Mouse (Mus musculus) kidney, postnatal 10 days (tissue): ENCODE data around the gene Trio.

Experiments used
- DNase-seq: peaks from one replicate; pipeline ENCODE4 v3.0.0; 2021; ENCODE audit warnings: mixed read lengths

Trio gene

DNA sequence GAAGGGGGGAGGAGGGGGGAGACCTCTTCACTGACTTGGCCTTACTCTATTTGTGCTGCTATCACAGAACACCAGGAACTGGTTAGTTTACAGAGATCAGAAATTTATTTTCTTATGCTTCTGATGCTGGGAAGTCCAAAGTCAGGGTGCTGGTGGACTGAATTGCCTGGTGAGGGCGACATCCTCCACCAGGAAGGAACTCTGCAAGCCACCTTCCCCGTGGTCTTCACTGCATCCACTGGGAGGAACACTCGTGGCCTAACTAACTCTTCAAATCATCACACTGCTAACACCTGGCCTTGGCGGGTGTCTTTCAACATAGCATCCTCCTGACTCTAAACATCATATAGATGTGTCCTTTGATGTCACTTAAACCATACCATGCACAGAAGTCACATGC lies 109.4 kb downstream of the Trio start:
- no peak for DNase-seq

- DNase-seq, result no peak
Measured at GRCm38 (mm10) chr15:27913013-27913412, 112.6 kb downstream of the Trio start.

- DNase-seq, result no peak
Measured at GRCm38 (mm10) chr15:27911196-27911595, 114.5 kb downstream of the Trio start.

DNA sequence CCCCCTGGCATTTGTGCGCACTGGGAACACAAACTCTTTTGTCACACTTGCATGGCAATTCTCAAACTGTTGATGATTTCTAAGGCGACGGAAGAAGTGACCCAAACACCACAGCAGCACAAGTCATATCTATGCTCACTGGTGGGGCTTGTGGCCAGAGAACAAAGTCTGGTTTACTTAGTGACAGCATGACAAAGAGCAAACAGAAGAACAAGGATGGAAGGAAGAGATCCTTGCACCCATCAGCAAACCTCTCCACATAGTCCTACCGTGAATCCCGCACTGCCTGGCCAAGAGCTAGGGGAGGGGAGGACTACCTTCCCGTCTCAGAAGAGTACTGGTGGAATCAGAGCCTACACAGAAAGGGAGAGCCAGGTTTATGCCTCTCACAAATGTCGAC lies 115.5 kb downstream of the Trio start:
- no peak for DNase-seq

GRCm38 (mm10) chr15:27907649-27908048 lies 118.0 kb downstream of the Trio start:
- no peak for DNase-seq

- DNase-seq, result no peak
Measured at GRCm38 (mm10) chr15:27906409-27906808, 119.2 kb downstream of the Trio start.

DNA sequence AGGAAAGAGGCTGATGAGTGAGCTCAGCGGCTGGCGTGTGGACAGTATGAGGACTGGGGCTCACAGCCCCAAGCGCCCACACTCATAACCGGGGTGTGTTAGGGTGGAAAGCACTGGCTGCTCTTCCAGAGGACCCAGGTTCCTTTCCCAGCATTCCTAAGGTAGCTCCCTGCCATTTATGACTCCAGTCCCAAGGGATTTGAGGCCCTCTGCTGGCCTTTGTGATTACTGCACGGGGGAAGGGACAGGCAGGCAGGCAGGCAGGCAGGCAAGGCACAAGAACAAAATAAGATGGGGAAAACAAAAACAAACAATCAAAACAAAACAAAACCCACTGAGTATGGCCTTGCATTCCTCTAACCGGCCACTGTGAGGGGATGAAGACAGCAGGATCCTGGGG lies 120.3 kb downstream of the Trio start:
- DNase-seq, result peak; percentile 73

- no peak for DNase-seq
Measured at GRCm38 (mm10) chr15:27904346-27905005, 121.2 kb downstream of the Trio start.

- DNase-seq, result no peak
Measured at GRCm38 (mm10) chr15:27901200-27901599, 124.4 kb downstream of the Trio start.

- peak; percentile 50 for DNase-seq
Measured at GRCm38 (mm10) chr15:27898795-27899406, 126.7 kb downstream of the Trio start.

DNA sequence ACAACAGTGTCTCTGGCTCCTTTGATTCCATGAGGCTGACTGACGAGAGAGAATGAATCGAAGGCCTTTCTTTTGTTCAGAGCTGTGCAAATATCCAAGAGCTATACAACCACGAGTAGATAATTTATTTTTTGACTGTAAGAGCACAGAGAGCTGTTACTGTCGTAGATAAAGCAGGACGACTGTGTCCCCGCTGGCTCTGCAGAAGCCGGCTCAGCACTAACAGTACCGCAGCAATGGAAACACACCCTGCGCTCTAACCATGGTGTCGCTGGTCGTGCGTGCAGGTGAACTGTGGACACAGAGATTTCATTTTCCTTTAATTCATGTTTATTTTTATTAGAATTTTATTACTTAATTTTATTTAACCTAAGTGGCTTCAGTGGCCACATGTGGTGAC lies 131.5 kb downstream of the Trio start:
- DNase-seq, result no peak

DNA sequence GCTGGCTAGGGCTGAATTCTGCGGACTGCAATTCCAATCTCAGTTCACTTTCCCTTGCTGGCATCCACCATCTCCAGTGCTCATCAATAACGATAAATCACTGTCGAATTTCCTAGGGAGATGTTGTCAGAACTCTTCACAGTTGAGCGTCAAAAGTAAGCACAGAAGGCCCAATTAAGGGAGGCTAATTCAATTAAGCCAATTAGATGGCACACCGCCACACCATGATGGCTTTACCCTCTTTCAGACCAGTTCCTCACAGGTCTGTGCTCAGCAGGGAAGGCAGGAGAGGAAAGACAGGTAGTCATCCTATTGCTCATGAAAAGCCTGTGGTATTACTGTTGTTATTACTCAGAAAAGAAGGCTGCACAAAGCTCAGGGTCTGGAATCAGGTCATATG lies 133.6 kb downstream of the Trio start:
- DNase-seq, result no peak

DNA sequence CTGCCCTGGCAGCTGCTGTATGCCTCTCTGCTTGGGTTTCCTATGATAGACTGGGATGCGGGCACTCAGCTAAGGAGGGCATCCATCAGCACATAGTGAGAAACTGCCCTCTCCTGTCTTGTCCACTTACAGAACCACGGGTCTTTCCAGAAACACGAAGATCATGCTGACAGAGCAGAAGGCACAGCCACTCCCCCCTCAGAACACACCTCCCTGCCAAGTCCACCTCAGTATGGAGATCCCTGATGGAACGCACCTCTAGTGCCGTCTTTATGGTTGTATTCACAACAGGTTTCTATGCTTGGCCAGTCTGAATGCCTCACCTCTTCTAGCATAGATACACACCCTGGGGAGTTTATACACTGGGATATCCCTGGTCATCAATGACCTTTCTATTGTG lies 135.0 kb downstream of the Trio start:
- no peak for DNase-seq

- no peak for DNase-seq
Measured at GRCm38 (mm10) chr15:27888153-27888552, 137.5 kb downstream of the Trio start.

DNA sequence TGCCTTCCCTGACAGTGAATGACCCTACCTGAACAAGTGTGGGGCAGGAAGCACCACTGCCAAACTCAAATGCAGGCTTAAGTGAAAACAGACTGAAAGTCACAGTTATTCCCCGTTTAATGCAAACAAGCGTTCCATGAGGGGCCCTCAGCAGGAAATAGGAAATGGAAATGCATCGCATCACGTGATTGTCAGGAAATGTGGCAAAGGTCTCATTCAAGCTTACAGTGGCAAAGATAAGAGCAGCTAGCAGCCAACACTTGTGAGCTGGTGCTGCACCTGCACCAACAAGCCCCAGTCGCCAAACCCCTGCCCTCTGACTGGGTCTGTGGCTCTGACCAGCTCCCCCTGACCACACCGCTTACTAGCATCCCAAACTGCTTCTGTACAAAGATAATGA lies 138.7 kb downstream of the Trio start:
- no peak for DNase-seq

DNA sequence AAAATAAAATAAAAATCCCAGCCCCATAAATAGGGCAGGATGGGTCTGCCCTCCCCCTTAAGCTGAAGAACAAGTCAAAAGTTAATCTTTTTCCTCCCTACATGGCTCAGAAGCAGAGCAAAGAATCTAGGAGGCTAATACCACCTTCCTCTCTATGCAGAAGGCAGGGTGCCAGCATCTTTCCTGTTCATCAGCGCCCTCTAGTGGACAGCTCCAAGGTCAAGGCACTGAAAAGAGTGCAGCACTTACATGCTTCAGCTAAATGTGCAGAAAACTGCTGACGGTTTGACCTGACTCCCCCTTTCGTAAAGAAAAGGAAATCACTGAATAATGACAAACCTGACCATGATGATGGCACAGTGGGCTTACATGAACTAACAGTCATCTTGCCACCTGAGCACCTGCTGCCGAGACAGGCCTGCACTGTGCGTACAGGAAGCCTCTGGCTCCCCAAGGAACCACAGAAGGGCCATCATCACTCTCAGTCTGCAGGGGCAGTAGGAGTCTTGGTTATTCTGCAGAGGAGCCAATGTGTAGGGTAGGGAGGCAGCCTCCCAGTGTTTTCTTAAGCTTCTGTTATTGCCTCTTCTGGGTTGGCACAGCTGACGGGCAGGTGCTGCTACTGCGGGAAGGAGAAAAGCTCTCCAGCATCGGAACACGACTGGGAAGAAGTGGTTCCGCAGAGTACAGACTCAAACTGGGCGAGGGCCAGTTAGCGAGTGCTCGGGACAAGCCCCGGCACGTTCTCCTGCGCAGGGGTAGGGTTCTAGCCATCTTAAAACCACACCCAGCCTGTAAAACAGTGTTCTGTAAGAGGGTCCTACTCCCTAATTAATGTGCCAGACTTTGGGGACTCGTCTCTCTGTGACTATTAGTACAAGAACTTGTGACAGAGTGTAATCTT lies 141.0 kb downstream of the Trio start:
- peak; percentile 91 for DNase-seq

DNA sequence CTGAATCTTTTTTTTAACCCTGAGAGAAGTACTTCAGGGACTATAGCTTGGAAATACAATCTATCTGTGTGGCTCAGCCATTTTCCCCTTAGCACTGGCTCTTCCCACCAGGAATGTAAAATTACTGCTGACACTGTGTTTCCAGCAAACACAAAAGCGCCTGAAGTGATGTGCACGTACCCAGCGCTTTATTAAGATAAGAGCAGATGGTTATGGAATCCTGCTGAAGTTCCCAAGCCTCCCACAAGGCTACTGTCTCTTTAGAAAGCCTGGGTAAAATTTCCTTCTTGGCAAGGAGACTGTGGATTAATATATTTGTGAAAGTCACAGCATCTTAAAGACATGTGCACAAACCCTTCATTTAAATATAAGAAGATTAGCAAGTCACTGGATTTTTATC lies 141.8 kb downstream of the Trio start:
- no peak for DNase-seq

DNA sequence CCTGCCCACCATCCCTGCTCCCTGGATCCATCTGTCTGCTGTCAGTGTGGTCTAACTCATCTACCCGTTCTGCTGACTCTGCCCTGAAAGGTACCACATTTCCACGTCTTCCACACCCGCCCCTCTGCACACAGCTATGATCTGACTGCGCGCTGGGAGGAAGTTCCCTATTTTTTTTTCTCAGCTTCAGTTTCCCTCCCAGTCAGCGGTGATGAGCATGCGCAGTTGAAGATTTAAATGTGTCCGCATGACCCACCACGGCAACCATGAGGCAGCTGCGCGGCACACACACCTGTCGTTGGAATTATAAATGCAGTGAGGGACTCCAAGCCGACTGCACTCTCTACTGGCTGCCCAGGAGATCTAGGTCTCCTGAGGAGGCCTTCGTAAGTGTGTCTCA lies 142.8 kb downstream of the Trio start:
- DNase-seq, result no peak

GRCm38 (mm10) chr15:27877831-27878230 lies 147.8 kb downstream of the Trio start:
- no peak for DNase-seq

DNA sequence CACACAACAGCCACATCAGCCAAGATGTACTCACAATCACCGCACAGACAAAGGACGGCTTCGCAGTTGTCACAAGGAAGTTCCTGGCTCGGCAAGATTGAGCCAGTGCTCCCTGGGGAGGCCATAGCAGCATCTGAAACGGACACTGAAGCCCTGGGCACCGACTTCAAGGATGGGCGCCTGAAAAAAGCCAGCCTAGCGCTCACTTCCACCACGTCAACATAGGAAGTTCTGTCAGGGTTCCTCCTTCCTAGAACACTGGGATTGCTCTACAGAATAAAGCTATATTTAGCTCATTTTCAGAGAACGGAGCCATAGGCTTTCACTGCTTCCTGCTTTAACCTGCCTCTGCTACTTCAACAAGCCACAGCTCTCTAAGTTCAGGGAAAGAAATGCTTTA lies 149.3 kb downstream of the Trio start:
- peak; percentile 39 for DNase-seq

GRCm38 (mm10) chr15:27875753-27876152 lies 149.9 kb downstream of the Trio start:
- DNase-seq, result no peak

- no peak for DNase-seq
Measured at GRCm38 (mm10) chr15:27873747-27874320, 151.8 kb downstream of the Trio start.

DNA sequence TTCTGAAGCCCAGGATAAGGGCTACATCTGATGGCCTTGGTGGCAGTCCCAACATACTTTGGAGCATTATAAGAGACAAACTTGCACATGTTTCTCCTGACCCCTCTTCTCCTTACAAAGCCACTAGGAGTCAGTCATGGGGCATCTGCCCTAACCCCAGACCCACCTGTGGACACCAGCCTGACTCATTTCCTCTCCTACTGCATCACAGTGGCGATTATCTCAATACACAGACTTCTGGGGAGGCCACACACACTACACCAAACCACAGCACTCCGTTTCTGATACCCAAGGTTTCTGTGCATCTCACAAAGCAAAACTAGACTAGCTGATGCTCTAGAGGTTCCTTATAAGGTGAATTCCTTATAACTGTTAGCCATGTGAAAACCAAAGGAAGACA lies 153.4 kb downstream of the Trio start:
- no peak for DNase-seq

DNA sequence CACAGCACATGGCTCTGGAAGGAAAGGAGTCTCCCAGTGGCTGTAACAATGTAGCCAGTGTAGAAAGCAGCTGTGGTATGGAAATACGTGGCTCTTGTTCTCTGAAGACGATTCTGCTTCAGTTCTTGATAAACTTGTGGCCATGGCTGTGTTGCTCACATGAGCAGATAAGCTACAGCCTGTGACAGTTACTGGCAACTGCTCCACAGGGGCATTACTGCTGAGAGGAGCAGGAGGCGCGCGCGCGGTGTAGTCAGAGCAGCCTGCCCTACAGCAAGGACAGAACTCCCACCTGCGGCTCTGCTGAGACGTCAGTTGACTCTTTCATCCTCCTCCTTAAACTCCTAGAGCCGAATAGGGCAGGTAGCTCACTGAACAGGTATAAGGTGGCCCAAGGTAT lies 153.9 kb downstream of the Trio start:
- no peak for DNase-seq
